Mouse (Mus musculus): ENCODE measurements at regions not wholly inside any gene's neighbourhood (a gene's known extent, or its start where the extent isn't known, plus 50 kb on each side); places are given as distances from the start of the nearest gene placed in this dataset.
"Not testable (repeated sequence)": the region's sequence is repeated elsewhere in the genome, so short reads cannot be mapped to it uniquely, and the experiment has no call there.

DNA sequence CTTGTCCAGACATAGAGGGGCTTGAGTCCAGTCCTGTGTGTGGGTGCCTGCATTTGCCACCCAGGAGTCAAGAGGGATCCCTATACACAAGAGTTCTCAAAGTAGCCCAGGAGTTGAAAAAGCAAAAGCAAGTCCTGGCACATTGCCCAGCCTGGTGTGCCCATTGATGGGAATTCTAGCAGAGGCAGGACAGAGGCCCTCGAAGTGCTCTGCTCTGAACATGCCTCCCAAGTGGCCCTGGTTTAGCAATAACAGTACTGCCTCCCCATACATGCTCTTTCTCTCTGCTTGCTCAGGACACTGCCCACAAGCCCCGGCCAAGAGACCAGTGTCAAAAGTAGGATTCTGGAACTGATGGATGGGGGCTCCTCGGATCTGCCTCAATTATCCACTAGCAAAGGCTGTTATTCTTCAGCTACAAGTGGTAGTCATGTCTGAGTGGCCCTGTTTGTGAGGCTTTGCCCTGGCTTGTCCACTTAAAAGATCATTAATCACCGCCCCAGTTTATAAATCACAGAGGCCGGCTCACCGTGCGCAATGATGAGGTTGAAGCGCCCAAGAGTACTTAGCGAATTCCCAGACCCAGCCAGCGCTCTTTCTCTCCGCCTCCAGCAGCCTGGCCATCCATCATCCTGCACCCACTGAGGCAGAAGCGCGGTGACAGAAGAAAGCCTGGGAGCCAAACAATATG is 190.3 kb upstream of the Irx4 start:
- Histone ChIP-seq H3K4me1 (ENCODE audit: control insufficient read depth, insufficient read depth, low read length) (no peaks in the 10 kb centered on the region), H3K4me3 (ENCODE audit: insufficient read depth, low read length) (no peak overlapping the region), H3K27ac (ENCODE audit: insufficient read depth, low read length) (no peak overlapping the region)
- no peak for TF ChIP-seq CTCF (IDR thresholded peaks at IDR 0.05; ENCODE audit: borderline replicate concordance, insufficient read depth, low read length)
- no peak for TF ChIP-seq POLR2A (IDR thresholded peaks at IDR 0.05; ENCODE audit: low read depth, low read length)

DNA sequence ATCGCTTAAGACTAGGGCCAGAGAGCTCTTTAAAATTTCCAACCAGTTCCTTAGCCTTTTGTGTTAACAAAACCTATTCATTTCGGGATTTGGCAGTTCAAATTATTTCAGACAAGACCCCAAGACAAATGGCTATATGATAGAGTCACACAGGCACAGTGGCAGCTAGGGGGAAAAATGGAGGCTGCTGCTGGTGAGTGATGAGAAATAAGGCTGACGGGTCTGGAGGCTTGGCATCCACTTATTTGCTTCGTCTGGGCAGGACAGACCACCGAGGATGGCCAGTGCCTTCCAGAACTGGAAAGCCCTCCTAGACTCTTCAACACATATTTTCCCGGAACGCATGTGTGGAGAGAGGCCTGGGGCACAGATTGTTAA is 189.8 kb upstream of the Irx4 start:
- H3K27ac ChIP-seq (ENCODE audit: insufficient read depth, low read length): no peak overlapping the region
- no peaks in the 10 kb centered on the region for H3K4me1 ChIP-seq (ENCODE audit: control insufficient read depth, insufficient read depth, low read length)
- TF ChIP-seq POLR2A (IDR thresholded peaks at IDR 0.05; ENCODE audit: low read depth, low read length) (no peak), CTCF (IDR thresholded peaks at IDR 0.05; ENCODE audit: borderline replicate concordance, insufficient read depth, low read length) (no peak)
- H3K4me3 ChIP-seq (ENCODE audit: insufficient read depth, low read length): no peak overlapping the region

DNA sequence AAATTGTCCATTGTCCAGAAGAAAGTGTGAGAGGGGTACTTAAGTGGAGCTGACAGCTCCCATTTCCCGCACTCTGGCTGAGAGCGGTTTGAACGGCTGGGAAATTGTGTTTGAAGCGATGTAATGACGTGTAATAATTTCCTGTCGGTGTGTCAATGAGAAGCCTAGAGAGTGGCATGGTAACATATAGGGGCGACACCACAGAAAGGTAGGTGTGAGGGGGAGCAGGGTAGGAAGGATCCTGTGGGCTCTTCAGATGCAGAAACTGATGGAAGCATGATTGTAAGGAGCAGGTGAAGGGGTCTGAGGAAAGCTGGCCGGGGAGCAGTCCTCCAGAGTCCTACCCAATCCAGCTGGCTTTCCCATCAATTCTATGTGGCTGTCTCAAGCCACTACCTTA is 189.2 kb upstream of the Irx4 start:
- Histone ChIP-seq H3K4me1 (ENCODE audit: control insufficient read depth, insufficient read depth, low read length) (no peaks in the 10 kb centered on the region), H3K27ac (ENCODE audit: insufficient read depth, low read length) (no peak overlapping the region), H3K4me3 (ENCODE audit: insufficient read depth, low read length) (no peak overlapping the region)
- no peak for TF ChIP-seq POLR2A (IDR thresholded peaks at IDR 0.05; ENCODE audit: low read depth, low read length)
- TF ChIP-seq CTCF (IDR thresholded peaks at IDR 0.05; ENCODE audit: borderline replicate concordance, insufficient read depth, low read length): no peak

DNA sequence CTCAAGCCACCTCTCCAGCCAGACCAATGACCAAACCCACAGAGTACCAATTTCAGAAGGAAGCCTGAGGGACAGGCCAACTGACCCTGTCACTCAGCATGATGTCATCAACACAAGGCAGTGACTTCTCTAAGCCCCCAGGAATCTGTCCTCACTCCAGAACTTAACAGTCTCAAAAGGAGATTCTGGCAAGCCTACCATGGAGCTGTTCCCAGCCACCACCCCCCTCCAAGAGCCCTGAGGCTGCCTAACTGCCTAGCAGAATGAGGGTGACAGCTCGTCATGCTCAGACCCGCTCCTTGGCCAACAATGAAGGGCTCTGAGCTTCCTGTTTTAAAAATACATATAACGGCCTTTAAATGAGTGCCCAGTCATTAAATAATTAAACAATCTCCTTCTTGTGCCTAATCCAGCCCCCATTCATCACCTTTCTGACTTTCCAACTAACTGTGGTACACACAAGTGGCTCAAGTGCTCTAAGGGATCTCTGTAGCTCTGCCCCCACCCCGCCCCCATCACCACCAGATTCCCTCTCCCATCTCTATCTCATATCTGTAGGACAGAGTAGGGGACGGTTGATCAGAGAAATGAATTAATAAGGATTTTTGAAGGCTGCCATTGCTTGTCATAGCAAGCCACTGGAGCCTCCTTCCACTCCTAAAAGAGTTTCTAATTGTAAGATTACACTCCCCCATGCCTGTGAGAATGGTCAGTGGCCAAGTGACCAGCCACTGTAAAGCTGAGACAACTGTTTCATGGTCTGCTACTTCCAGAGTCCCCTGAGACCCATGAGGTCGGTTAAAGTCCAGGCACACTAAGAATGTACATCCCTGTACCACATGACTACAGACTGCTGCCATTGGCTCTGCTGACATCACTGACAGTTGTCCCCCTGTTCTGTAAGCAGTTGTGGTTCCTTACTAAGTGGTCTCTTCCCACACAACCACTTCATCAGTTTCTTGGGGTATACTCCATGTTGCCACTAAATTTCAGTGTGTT is 188.1 kb upstream of the Irx4 start:
- Histone ChIP-seq H3K4me1 (ENCODE audit: control insufficient read depth, insufficient read depth, low read length) (no peaks in the 10 kb centered on the region), H3K4me3 (ENCODE audit: insufficient read depth, low read length) (no peak overlapping the region), H3K27ac (ENCODE audit: insufficient read depth, low read length) (no peak overlapping the region)
- TF ChIP-seq POLR2A (IDR thresholded peaks at IDR 0.05; ENCODE audit: low read depth, low read length) (no peak), CTCF (IDR thresholded peaks at IDR 0.05; ENCODE audit: borderline replicate concordance, insufficient read depth, low read length) (no peak)

DNA sequence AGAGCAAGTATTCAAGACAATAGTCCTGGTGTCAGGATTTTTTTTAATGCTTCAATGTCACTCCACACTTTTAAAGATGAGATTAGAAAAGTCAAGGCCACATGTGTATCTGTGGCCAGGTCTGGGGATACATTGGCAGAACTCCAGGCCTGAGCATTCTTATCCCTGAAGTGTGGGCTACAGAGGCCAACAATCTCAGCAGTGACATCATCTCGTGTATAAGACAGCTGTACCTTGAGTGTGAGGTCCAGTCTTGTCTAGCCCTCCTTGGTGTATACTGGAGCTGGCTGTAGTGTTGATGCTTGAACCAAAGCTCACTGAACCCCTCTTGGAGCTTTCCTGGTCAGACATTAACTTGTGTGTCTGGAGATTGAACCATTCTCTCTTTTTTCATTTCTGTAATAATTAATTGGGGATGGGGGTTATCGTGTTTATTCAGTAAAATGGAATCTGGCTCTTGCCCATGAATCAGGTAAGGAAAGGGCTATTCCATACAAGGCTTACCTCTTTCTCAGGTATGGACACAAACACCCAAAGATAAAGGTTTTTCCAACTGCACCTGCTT is 182.3 kb upstream of the Irx4 start:
- Histone ChIP-seq H3K4me1 (ENCODE audit: control insufficient read depth, insufficient read depth, low read length) (no peaks in the 10 kb centered on the region), H3K4me3 (ENCODE audit: insufficient read depth, low read length) (no peak overlapping the region), H3K27ac (ENCODE audit: insufficient read depth, low read length) (no peak overlapping the region)
- TF ChIP-seq CTCF (IDR thresholded peaks at IDR 0.05; ENCODE audit: borderline replicate concordance, insufficient read depth, low read length) (no peak), POLR2A (IDR thresholded peaks at IDR 0.05; ENCODE audit: low read depth, low read length) (no peak)

DNA sequence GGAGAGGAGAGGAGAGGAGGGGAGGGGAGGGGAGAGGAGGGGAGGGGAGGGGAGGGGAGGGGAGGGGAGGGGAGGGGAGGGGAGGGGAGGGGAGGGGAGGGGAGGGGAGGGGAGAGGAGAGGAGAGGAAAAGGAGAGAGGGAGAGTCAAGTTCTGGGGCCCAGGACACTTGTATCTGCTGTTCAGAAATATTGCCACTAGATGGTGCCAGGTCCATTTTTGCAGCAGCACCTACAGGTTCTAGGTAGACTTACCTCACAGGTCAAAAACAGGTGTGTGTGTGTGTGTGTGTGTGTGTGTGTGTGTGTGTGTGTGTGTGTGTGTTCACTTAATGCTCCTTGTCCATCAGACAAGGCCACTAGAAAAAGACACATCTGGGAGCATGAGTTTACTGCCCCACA is 172.5 kb upstream of the Irx4 start:
- not testable (repeated sequence) for H3K4me3 ChIP-seq (ENCODE audit: insufficient read depth, low read length); H3K4me1 ChIP-seq (ENCODE audit: control insufficient read depth, insufficient read depth, low read length); H3K27ac ChIP-seq (ENCODE audit: insufficient read depth, low read length)

DNA sequence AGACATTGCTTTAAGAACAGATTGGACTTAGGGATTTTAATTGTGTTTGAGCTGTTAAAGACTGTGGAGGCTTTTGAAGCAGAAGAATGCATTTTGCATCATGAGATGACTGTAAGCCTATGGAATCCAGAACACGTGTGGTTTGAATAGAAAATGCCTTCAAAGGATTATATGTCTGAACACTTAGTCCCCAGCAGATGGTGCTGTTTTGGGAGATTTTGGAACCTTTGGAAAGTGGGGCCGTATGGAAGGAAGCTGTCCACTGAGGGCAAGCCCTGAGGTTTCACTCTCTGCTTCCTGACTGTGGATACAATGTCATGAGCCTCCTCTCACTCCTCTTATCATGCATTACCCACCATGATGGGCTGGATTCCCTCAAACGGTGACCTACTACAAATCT is 168.4 kb upstream of the Irx4 start:
- H3K4me1 ChIP-seq (ENCODE audit: control insufficient read depth, insufficient read depth, low read length): no peaks in the 10 kb centered on the region
- H3K4me3 ChIP-seq (ENCODE audit: insufficient read depth, low read length): no peak overlapping the region
- TF ChIP-seq CTCF (IDR thresholded peaks at IDR 0.05; ENCODE audit: borderline replicate concordance, insufficient read depth, low read length) (no peak), POLR2A (IDR thresholded peaks at IDR 0.05; ENCODE audit: low read depth, low read length) (no peak)
- H3K27ac ChIP-seq (ENCODE audit: insufficient read depth, low read length): no peak overlapping the region

DNA sequence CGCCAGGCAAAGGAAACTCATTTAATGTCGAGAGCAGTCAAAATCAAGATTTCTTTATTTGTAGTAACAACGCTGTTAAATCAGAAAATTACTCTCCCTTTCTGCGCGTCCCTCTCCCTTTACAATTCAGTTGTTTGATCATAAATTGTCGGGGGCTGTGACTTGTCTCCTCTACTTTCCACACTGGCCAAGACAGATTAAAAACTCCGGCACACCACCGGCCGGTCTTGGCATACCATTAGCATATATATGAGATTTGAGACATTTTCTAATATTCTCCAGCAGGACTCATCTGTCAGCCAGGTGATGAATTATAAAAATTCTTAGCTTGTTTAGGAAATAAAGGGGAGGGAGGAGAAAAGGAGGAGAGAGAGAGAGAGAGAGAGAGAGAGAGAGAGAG is 162.8 kb upstream of the Irx4 start:
- Histone ChIP-seq H3K27ac (ENCODE audit: insufficient read depth, low read length) (no peak overlapping the region), H3K4me1 (ENCODE audit: control insufficient read depth, insufficient read depth, low read length) (no peaks in the 10 kb centered on the region), H3K4me3 (ENCODE audit: insufficient read depth, low read length) (no peak overlapping the region)
- TF ChIP-seq CTCF (IDR thresholded peaks at IDR 0.05; ENCODE audit: borderline replicate concordance, insufficient read depth, low read length) (no peak), POLR2A (IDR thresholded peaks at IDR 0.05; ENCODE audit: low read depth, low read length) (no peak)

DNA sequence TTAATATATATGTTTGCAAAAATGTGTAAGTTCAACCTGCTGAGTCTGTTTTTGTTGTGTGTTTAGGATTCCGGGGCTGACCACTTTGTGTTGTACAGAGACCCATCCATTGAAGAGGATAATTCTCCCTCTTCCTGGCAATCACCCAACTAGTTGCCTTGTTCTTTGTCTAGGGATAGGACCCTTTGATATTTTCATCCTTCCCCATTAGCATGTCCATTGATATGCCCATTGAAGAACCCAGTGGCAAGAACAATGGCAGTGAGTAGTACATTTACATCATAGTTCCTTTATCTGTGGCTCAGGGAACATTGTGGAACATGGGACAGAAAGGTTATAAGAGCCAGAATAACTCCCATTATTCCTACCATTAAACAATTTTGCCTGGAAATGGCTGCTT is 160.9 kb upstream of the Irx4 start:
- TF ChIP-seq CTCF (IDR thresholded peaks at IDR 0.05; ENCODE audit: borderline replicate concordance, insufficient read depth, low read length) (no peak), POLR2A (IDR thresholded peaks at IDR 0.05; ENCODE audit: low read depth, low read length) (no peak)
- Histone ChIP-seq H3K27ac (ENCODE audit: insufficient read depth, low read length) (no peak overlapping the region), H3K4me1 (ENCODE audit: control insufficient read depth, insufficient read depth, low read length) (no peaks in the 10 kb centered on the region), H3K4me3 (ENCODE audit: insufficient read depth, low read length) (no peak overlapping the region)
